Mouse (Mus musculus): ENCODE data around the gene Icmt.

DNA sequence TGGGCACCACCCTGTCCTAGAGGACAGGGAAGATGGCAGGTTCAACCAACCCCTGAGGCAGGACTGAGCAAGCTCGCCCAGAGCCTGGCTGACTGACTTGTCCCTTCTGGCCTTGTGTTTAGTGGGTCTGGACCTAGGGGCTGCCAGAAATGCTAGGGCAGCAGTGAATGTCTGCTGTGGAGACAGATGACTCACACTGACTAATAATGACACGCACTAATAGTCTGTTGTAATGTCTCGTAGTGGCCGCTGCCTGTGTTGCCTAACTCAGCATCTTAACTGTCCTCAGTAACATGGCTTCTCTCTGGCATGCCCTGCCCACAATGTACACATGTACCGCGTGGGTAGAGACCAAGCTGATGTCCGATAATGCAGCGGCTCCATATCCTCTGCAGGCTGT is 36.6 kb upstream of the Icmt start:
- TF ChIP-seq CTCF (IDR thresholded peaks at IDR 0.05 in 2 of 3, conservative IDR thresholded peaks at IDR 0.05 in 1 of 3; ENCODE audit: control insufficient read depth in 1 of 3, insufficient read depth in 1 of 3, low read depth in 2 of 3, low read length in 3 of 3, poor library complexity in 1 of 3, severe bottlenecking in 1 of 3) (no peak), TBP (IDR thresholded peaks at IDR 0.05; ENCODE audit: low read depth, low read length) (no peak), MXI1 (IDR thresholded peaks at IDR 0.05; ENCODE audit: low read depth, low read length) (no peak), ETS1 (IDR thresholded peaks at IDR 0.05; ENCODE audit: low read depth, low read length) (no peak), MAFK (IDR thresholded peaks at IDR 0.05; ENCODE audit: borderline replicate concordance, low read depth, low read length) (no peak), RAD21 (IDR thresholded peaks at IDR 0.05; ENCODE audit: low read depth, low read length) (no peak), CHD2 (IDR thresholded peaks at IDR 0.05; ENCODE audit: low read length) (no peak), POLR2AphosphoS5 (IDR thresholded peaks at IDR 0.05; ENCODE audit: borderline replicate concordance, low read depth, low read length) (no peak), GATA1 (IDR thresholded peaks at IDR 0.05; ENCODE audit: low read depth, low read length) (no peak)

All from MEL (cell line).